Mouse (Mus musculus) heart, postnatal 0 days (tissue): ENCODE measurements around the gene Tcf7. TPM values are rescaled to one million over a fixed set of nuclear protein-coding genes. Genes with fewer than 3 reads are reported as not detected.

ENCODE experiments used
- ATAC-seq: fragments of 200-750 bp; cut with Nextera tagmentation; 2 replicates; pipeline ENCODE4 v1.8.0; 2017; ENCODE audit warnings: low read depth, moderate number of reproducible peaks, moderate library complexity; ENCODE audit not compliant: insufficient read depth
- DNase-seq: peaks from one replicate; pipeline ENCODE4 v3.0.0-alpha.2; 2016; ENCODE audit warnings: low spot score
- H3K27ac ChIP-seq: fragments of 300-500 bp; sonication (generic); 2 replicates; pipeline ENCODE4 v1.5.1; 2014; ENCODE audit warnings: low read depth, mild to moderate bottlenecking
- H3K27me3 ChIP-seq: fragments of 300-500 bp; sonication (generic); 2 replicates; pipeline ENCODE4 v1.6.1; 2014; ENCODE audit warnings: low read length, mixed read lengths; ENCODE audit not compliant: control insufficient read depth, insufficient read depth
- H3K36me3 ChIP-seq: fragments of 300-500 bp; sonication (generic); replicated peaks from 2 replicates; pipeline ENCODE4 v1.6.1; 2014; ENCODE audit warnings: low read length, mixed read lengths; ENCODE audit not compliant: control insufficient read depth, insufficient read depth
- H3K4me1 ChIP-seq: fragments of 300-500 bp; sonication (generic); 2 replicates; pipeline ENCODE4 v1.6.1; 2014; ENCODE audit warnings: antibody characterized with exemption; ENCODE audit not compliant: control insufficient read depth, insufficient read depth
- H3K4me2 ChIP-seq: fragments of 300-500 bp; sonication (generic); 2 replicates; pipeline ENCODE4 v1.6.1; 2014; ENCODE audit warnings: low read depth, mild to moderate bottlenecking, low read length, moderate library complexity
- H3K4me3 ChIP-seq: fragments of 300-500 bp; sonication (generic); 2 replicates; pipeline ENCODE4 v1.5.1; 2014; ENCODE audit warnings: low read depth, low read length
- H3K9ac ChIP-seq: fragments of 300-500 bp; sonication (generic); replicated peaks from 2 replicates; pipeline ENCODE4 v1.6.1; 2014; ENCODE audit warnings: low read depth, low read length, mixed read lengths
- H3K9me3 ChIP-seq: fragments of 300-500 bp; sonication (generic); replicated peaks from 2 replicates; pipeline ENCODE4 v1.6.1; 2016; ENCODE audit warnings: low read length; ENCODE audit not compliant: control insufficient read depth
- CTCF ChIP-seq: IDR thresholded peaks from 2 replicates; pipeline ENCODE4 v1.5.1; 2016; ENCODE audit warnings: antibody characterized with exemption, control low read depth, low read depth
- EP300 ChIP-seq: IDR thresholded peaks from 2 replicates; pipeline ENCODE4 v1.6.1; 2016; ENCODE audit warnings: antibody characterized with exemption, low read depth
- WGBS: fragments of 180-500 bp; shearing (Covaris S2); extraction: QIAGEN DNeasy Blood & Tissue Kit; methylation state at CpG from one replicate; pipeline ENCODE4 v1.1.7; 2014; 5-methylcytosine and 5-hydroxymethylcytosine counted together
- polyA plus RNA-seq: library from polyadenylated mRNA; unstranded; fragments of >200 nt; fragmentation: Nextera tagmentation; extraction: Ambion mirVana; gene quantifications from 2 replicates; pipeline ENCODE4 v1.2.1, GENCODE M21; 2015
- total RNA-seq: library from RNA; depleted of rRNA; stranded (reverse); fragments of >200 nt; gene quantifications from 2 replicates; pipeline ENCODE4 v1.2.3, GENCODE M21; 2014; ENCODE audit warnings: low replicate concordance

Gene Tcf7
- total and polyA plus RNA-seq, 2 experiments from 2014 or later: 0.15 to 1.1 TPM

DNA sequence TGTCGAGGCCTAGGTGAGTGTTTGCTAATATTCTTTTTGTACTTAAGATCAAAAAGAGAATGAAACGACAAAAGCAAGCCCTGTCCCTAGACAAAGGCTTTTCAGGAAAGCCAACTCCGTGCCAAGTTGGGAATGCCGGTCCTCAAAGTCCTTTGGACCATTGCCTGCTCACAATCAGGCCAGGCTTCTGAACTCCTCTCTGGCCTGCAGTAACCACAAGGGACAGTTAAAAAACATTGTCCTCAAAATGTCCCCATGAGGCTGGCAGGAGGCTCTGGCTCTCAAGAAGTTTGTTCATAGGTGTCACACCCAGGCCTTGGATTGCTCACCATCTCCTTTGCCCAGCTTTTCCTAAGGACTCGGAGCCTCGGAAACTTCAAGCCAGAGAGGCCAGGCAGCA, 13.0 kb downstream of the Tcf7 start:
- Histone ChIP-seq H3K36me3 (no peaks in the 10 kb centered on the region), H3K27ac (no peak overlapping the region), H3K4me2 (no peak overlapping the region), H3K9me3 (no peaks in the 10 kb centered on the region), H3K27me3 (no peaks in the 10 kb centered on the region), H3K4me1 (peaks cover 50% of the 10 kb centered on the region), H3K9ac (no peak overlapping the region), H3K4me3 (no peak overlapping the region)
- TF ChIP-seq EP300 (no peak), CTCF (no peak)
- ATAC-seq (no peak), DNase-seq (no peak)
- 54% methylated on average over 6 of the region's 6 CpGs for WGBS

DNA sequence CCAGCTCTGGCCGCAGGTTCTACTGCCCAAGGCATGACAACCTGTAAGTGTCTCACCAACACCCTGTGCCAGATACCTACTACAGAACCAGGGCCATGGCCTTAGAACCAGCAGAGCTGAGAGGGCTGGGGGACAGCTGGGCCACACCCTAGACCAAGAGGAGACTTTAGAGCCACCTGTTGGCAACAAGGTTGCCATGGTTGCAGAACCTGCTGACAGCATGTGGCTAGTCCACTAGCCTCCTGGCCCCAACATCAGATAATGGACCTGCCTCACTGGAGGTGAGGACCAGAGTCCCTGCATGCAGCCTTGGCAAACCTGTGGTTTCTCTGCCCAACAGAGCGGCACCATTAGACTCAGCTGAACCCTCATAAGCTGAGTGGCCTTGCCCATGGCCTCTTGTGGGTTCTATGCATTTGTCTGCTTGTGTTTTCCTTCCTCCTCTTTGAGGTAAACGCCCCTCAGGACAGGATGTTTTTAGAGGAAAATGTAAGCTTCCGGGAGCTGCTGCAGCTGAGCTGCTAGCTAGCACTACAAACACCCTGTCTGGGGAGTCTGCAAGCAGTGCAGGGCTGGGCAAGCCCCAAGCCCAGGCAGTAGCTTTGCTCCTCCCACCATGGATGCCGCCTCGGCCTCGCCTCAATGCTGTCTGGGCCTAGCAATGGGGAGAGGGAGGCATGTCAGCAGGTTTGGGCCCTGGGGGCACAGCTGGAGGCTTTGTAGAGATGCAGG, 14.5 kb downstream of the Tcf7 start:
- peak; percentile 31; the same call in 1 of the 2 replicates for ATAC-seq
- H3K27me3 ChIP-seq: no peaks in the 10 kb centered on the region
- H3K4me1 ChIP-seq: peaks cover 40% of the 10 kb centered on the region
- no peak overlapping the region for H3K9ac ChIP-seq
- no peak for TF ChIP-seq CTCF
- no peak for DNase-seq
- no peaks in the 10 kb centered on the region for H3K9me3 ChIP-seq
- H3K36me3 ChIP-seq: no peaks in the 10 kb centered on the region
- H3K4me2 ChIP-seq: 0 out of 2 replicates have a peak overlapping the region, but pooled peaks have one; percentile 3
- no peak overlapping the region for H3K4me3 ChIP-seq
- 58% methylated on average over 7 of the region's 7 CpGs for WGBS
- H3K27ac ChIP-seq: peak overlapping the region; percentile 49

DNA sequence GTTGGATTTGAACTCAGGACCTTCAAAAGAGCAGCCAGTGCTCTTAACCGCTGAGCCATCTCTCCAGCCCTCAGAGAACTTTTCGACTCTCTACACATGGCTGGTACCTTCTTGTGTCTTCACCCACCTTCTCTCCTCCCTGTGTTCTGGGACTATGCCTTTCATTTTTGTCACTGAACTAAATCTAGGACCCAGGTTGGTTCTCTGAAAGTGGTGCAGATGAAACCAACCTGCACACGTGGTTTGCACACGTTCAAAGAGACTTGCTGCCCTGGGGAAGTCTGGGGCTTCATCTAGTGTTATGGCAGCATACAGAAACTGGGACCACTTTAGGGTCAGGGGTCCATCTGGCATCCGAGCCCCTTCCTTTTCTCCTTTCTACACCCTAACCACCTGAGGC, 15.5 kb downstream of the Tcf7 start:
- WGBS: 80% methylated on average over 5 of the region's 5 CpGs
- Histone ChIP-seq H3K9ac (no peak overlapping the region), H3K27me3 (no peaks in the 10 kb centered on the region)

DNA sequence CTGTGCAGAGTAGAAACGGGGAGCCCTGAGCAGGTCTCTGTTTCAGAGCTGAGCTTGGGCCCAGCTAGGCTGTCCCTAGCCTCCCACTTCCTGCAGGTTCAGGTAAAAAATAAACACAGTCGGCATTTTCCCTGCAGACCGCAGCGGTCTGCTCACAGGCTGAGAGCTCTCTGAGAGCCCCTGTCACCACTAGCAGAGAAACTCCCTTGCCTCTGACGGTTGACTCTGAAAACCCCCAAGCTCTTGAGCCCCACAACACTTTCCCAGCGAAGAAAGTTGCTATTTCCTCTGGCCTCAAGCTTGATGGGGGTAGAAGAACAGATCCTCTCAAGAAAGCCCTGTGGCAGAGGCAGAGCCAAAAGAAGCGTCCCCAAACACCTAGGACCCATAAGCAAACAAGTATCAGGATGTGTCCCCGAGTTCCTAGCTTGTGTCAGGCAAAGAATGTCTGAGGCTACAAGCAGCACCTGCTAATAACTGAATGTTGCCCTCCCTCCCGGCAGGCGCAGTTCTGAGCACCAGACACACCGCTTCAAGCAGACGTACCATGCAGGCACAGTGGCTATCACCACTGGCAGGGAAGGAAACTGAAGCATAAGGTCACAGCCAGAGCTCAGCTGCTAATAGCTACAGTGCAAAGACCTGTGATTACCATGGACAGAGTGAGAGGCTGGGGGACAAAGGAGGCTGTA, 17.1 kb downstream of the Tcf7 start:
- TF ChIP-seq EP300: no peak
- no peak for TF ChIP-seq CTCF
- Histone ChIP-seq H3K4me1 (peaks cover 28% of the 10 kb centered on the region), H3K27me3 (no peaks in the 10 kb centered on the region), H3K9me3 (no peaks in the 10 kb centered on the region), H3K9ac (no peak overlapping the region), H3K27ac (no peak overlapping the region; the same call in 1 of the 2 replicates), H3K4me3 (no peak overlapping the region), H3K4me2 (no peak overlapping the region), H3K36me3 (no peaks in the 10 kb centered on the region)
- DNase-seq (no peak), ATAC-seq (no peak)
- 23% methylated on average over 12 of the region's 12 CpGs for WGBS

More for the DNA sequence above, 15.5 kb downstream of the Tcf7 start:
- no peak for ATAC-seq
- Histone ChIP-seq H3K4me2 (no peak overlapping the region), H3K4me1 (peaks cover 30% of the 10 kb centered on the region), H3K36me3 (no peaks in the 10 kb centered on the region), H3K27ac (no peak overlapping the region), H3K4me3 (no peak overlapping the region), H3K9me3 (no peaks in the 10 kb centered on the region)
- TF ChIP-seq CTCF (no peak), EP300 (no peak)
- DNase-seq: no peak

DNA sequence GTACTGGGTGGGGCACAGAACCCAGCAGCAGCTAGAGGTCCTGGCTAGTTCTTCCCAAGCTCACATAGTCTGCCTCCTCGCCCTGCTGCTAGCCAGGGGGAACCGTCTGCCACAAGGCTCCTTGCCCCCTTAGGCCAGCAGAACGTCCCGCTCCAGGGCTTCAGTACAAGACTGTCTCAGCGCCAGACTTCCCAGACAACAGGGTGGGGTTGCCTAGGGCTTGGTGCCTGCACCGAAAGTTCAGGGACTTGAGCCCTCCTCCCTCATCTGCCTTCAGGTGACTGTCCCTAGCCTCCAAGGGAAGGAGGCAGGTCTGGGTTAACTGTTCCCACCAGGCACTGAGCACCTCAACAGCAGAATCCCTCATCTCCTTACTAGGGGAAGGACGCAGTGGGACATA, 17.9 kb downstream of the Tcf7 start:
- no peak overlapping the region for H3K27ac ChIP-seq
- no peak overlapping the region for H3K4me3 ChIP-seq
- H3K9me3 ChIP-seq: no peaks in the 10 kb centered on the region
- DNase-seq: no peak
- TF ChIP-seq CTCF (no peak), EP300 (no peak)
- WGBS: 78% methylated on average over 7 of the region's 7 CpGs
- H3K4me2 ChIP-seq: no peak overlapping the region
- no peak for ATAC-seq
- peaks cover 20% of the 10 kb centered on the region for H3K4me1 ChIP-seq
- H3K27me3 ChIP-seq: no peaks in the 10 kb centered on the region
- no peak overlapping the region for H3K9ac ChIP-seq
- no peaks in the 10 kb centered on the region; the same call in 1 of the 2 replicates for H3K36me3 ChIP-seq
